Mouse (Mus musculus): Measurements from ENCODE around the gene Rrp36.

Gene Rrp36

GRCm38 (mm10) chr17:46673850-46674529, at the start of gene Rrp36:
Gene Rrp36, minus strand, starts transcription at chr17:46674352.
- peak; percentile 69 for DNase-seq (ENCODE audit: low spot score)

- DNase-seq (ENCODE audit: low spot score), result no peak
These were observed 46.9 kb upstream of the Rrp36 start for GRCm38 (mm10) chr17:46721077-46721476.

- DNase-seq (ENCODE audit: low spot score), result no peak
These were observed 40.8 kb upstream of the Rrp36 start for GRCm38 (mm10) chr17:46714756-46715481.

- no peak for DNase-seq (ENCODE audit: low spot score)
These were observed 39.7 kb upstream of the Rrp36 start for GRCm38 (mm10) chr17:46713849-46714248.

- no peak for DNase-seq (ENCODE audit: low spot score)
These were observed 38.3 kb upstream of the Rrp36 start for GRCm38 (mm10) chr17:46712442-46712841.

GRCm38 (mm10) chr17:46711612-46712271, 37.6 kb upstream of the Rrp36 start:
- peak; percentile 24 for DNase-seq (ENCODE audit: low spot score)

- DNase-seq (ENCODE audit: low spot score), result peak; percentile 82
These were observed 36.9 kb upstream of the Rrp36 start, which contains the start of gene Pex6 for GRCm38 (mm10) chr17:46710959-46711597. Gene Pex6, plus strand, starts transcription at chr17:46711463.

GRCm38 (mm10) chr17:46706375-46707089, 32.4 kb upstream of the Rrp36 start:
- no peak for DNase-seq (ENCODE audit: low spot score)

GRCm38 (mm10) chr17:46704887-46705835, 31.0 kb upstream of the Rrp36 start, which contains the start of gene Ppp2r5d:
Gene Ppp2r5d, minus strand, starts transcription at chr17:46705111.
- DNase-seq (ENCODE audit: low spot score), result peak; percentile 85

GRCm38 (mm10) chr17:46703971-46704886, 30.1 kb upstream of the Rrp36 start:
- DNase-seq (ENCODE audit: low spot score), result no peak

- no peak for DNase-seq (ENCODE audit: low spot score)
These were observed 28.4 kb upstream of the Rrp36 start for GRCm38 (mm10) chr17:46702506-46702905.

GRCm38 (mm10) chr17:46702100-46702499, 27.9 kb upstream of the Rrp36 start:
- DNase-seq (ENCODE audit: low spot score), result no peak

- DNase-seq (ENCODE audit: low spot score), result no peak
These were observed 27.3 kb upstream of the Rrp36 start for GRCm38 (mm10) chr17:46701489-46701888.

GRCm38 (mm10) chr17:46699912-46700311, 25.8 kb upstream of the Rrp36 start:
- DNase-seq (ENCODE audit: low spot score), result no peak

GRCm38 (mm10) chr17:46699245-46699644, 25.1 kb upstream of the Rrp36 start:
- DNase-seq (ENCODE audit: low spot score), result no peak

- DNase-seq (ENCODE audit: low spot score), result no peak
These were observed 24.4 kb upstream of the Rrp36 start for GRCm38 (mm10) chr17:46698515-46698914.

GRCm38 (mm10) chr17:46694517-46695063, 20.4 kb upstream of the Rrp36 start:
- no peak for DNase-seq (ENCODE audit: low spot score)

GRCm38 (mm10) chr17:46691390-46691789, 17.2 kb upstream of the Rrp36 start:
- no peak for DNase-seq (ENCODE audit: low spot score)

GRCm38 (mm10) chr17:46690665-46691064, 16.5 kb upstream of the Rrp36 start:
- no peak for DNase-seq (ENCODE audit: low spot score)
